Mouse (Mus musculus): Measurements from ENCODE around the gene Tex14. TPM values are rescaled to one million over a fixed set of nuclear protein-coding genes. Genes with fewer than 3 reads are reported as not detected.
"Not testable (repeated sequence)": the region's sequence is repeated elsewhere in the genome, so short reads cannot be mapped to it uniquely, and the experiment has no call there.

Gene Tex14
- total and polyA plus RNA-seq, 2 experiments from 2014 or later: 0.23 to 0.81 TPM

GRCm38 (mm10) chr11:87367865-87368580 lies 36.8 kb upstream of the Tex14 start:
- WGBS: 55% methylated on average over 9 of the region's 9 CpGs

GRCm38 (mm10) chr11:87384551-87384950 lies 20.3 kb upstream of the Tex14 start:
- Histone ChIP-seq H3K27me3 (ENCODE audit: insufficient read depth, low read length) (no peaks in the 10 kb centered on the region), H3K4me1 (ENCODE audit: insufficient read depth) (no peaks in the 10 kb centered on the region), H3K9me3 (ENCODE audit: low read length) (no peaks in the 10 kb centered on the region), H3K4me3 (ENCODE audit: low read depth, low read length) (no peak overlapping the region), H3K27ac (ENCODE audit: low read depth, low read length) (no peak overlapping the region), H3K4me2 (ENCODE audit: low read depth) (no peak overlapping the region), H3K9ac (no peak overlapping the region), H3K36me3 (ENCODE audit: insufficient read depth) (no peaks in the 10 kb centered on the region)
- ATAC-seq (no peak), DNase-seq (no peak)
- WGBS: 95% methylated on average over 4 of the region's 4 CpGs
- no peak for TF ChIP-seq CTCF (IDR thresholded peaks at IDR 0.05; ENCODE audit: low read depth)

More at GRCm38 (mm10) chr11:87367865-87368580, 36.8 kb upstream of the Tex14 start:
- ATAC-seq (no peak), DNase-seq (peak; percentile 21)
- TF ChIP-seq CTCF (IDR thresholded peaks at IDR 0.05; ENCODE audit: low read depth): no peak
- H3K4me1 ChIP-seq (ENCODE audit: insufficient read depth): no peaks in the 10 kb centered on the region
- no peak overlapping the region for H3K4me3 ChIP-seq (ENCODE audit: low read depth, low read length)
- no peak overlapping the region for H3K27ac ChIP-seq (ENCODE audit: low read depth, low read length)
- H3K4me2 ChIP-seq (ENCODE audit: low read depth): no peak overlapping the region
- H3K27me3 ChIP-seq (ENCODE audit: insufficient read depth, low read length): no peaks in the 10 kb centered on the region
- no peaks in the 10 kb centered on the region for H3K36me3 ChIP-seq (ENCODE audit: insufficient read depth)
- no peaks in the 10 kb centered on the region for H3K9me3 ChIP-seq (ENCODE audit: low read length)
- no peak overlapping the region for H3K9ac ChIP-seq

GRCm38 (mm10) chr11:87385676-87386075 lies 19.2 kb upstream of the Tex14 start:
- ATAC-seq (no peak), DNase-seq (no peak)
- H3K4me3 ChIP-seq (ENCODE audit: low read depth, low read length): no peak overlapping the region
- TF ChIP-seq CTCF (IDR thresholded peaks at IDR 0.05; ENCODE audit: low read depth): no peak
- no peaks in the 10 kb centered on the region for H3K27me3 ChIP-seq (ENCODE audit: insufficient read depth, low read length)
- H3K9ac ChIP-seq: no peak overlapping the region
- no peaks in the 10 kb centered on the region for H3K36me3 ChIP-seq (ENCODE audit: insufficient read depth)
- H3K27ac ChIP-seq (ENCODE audit: low read depth, low read length): no peak overlapping the region
- no peak overlapping the region for H3K4me2 ChIP-seq (ENCODE audit: low read depth)
- H3K9me3 ChIP-seq (ENCODE audit: low read length): no peaks in the 10 kb centered on the region
- 87% methylated on average over 1 of the region's 1 CpGs for WGBS
- H3K4me1 ChIP-seq (ENCODE audit: insufficient read depth): no peaks in the 10 kb centered on the region

GRCm38 (mm10) chr11:87393855-87394254 lies 11.0 kb upstream of the Tex14 start:
- Histone ChIP-seq H3K4me3 (ENCODE audit: low read depth, low read length) (no peak overlapping the region), H3K4me2 (ENCODE audit: low read depth) (no peak overlapping the region), H3K4me1 (ENCODE audit: insufficient read depth) (no peaks in the 10 kb centered on the region), H3K36me3 (ENCODE audit: insufficient read depth) (no peaks in the 10 kb centered on the region), H3K9me3 (ENCODE audit: low read length) (no peaks in the 10 kb centered on the region), H3K27ac (ENCODE audit: low read depth, low read length) (no peak overlapping the region), H3K9ac (no peak overlapping the region), H3K27me3 (ENCODE audit: insufficient read depth, low read length) (no peaks in the 10 kb centered on the region)
- peak; percentile 87 for TF ChIP-seq CTCF (IDR thresholded peaks at IDR 0.05; ENCODE audit: low read depth)
- ATAC-seq (peak; percentile 62; the same call in 1 of the 2 replicates), DNase-seq (peak; percentile 79)
- WGBS: 6% methylated on average over 1 of the region's 1 CpGs

- DNase-seq (no peak), ATAC-seq (no peak)
- no peak overlapping the region for H3K9ac ChIP-seq
- no peaks in the 10 kb centered on the region for H3K9me3 ChIP-seq (ENCODE audit: low read length)
- peak; percentile 40 for TF ChIP-seq CTCF (IDR thresholded peaks at IDR 0.05; ENCODE audit: low read depth)
- H3K27ac ChIP-seq (ENCODE audit: low read depth, low read length): no peak overlapping the region
- H3K4me2 ChIP-seq (ENCODE audit: low read depth): no peak overlapping the region
- H3K4me1 ChIP-seq (ENCODE audit: insufficient read depth): no peaks in the 10 kb centered on the region
- H3K27me3 ChIP-seq (ENCODE audit: insufficient read depth, low read length): no peaks in the 10 kb centered on the region
- H3K36me3 ChIP-seq (ENCODE audit: insufficient read depth): no peaks in the 10 kb centered on the region
- WGBS: 93% methylated on average over 2 of the region's 2 CpGs
- no peak overlapping the region for H3K4me3 ChIP-seq (ENCODE audit: low read depth, low read length)
Observed at GRCm38 (mm10) chr11:87398402-87398801, 6.5 kb upstream of the Tex14 start.

GRCm38 (mm10) chr11:87404111-87404853 lies 583 bp upstream of the Tex14 start:
- peak; percentile 32; the same call in 1 of the 2 replicates for TF ChIP-seq CTCF (IDR thresholded peaks at IDR 0.05; ENCODE audit: low read depth)
- Histone ChIP-seq H3K4me3 (ENCODE audit: low read depth, low read length) (peak overlapping the region; percentile 60), H3K4me2 (ENCODE audit: low read depth) (peak overlapping the region; percentile 63), H3K4me1 (ENCODE audit: insufficient read depth) (peaks cover 5% of the 10 kb centered on the region; the same call in 1 of the 2 replicates), H3K9me3 (ENCODE audit: low read length) (no peaks in the 10 kb centered on the region), H3K27ac (ENCODE audit: low read depth, low read length) (peak overlapping the region; percentile 90), H3K27me3 (ENCODE audit: insufficient read depth, low read length) (no peaks in the 10 kb centered on the region), H3K36me3 (ENCODE audit: insufficient read depth) (no peaks in the 10 kb centered on the region), H3K9ac (peak overlapping the region; percentile 71)
- ATAC-seq: peak; percentile 98
- 2% methylated on average over 58 of the region's 58 CpGs for WGBS
- peak; percentile 99 for DNase-seq

- H3K4me2 ChIP-seq (ENCODE audit: low read depth); H3K36me3 ChIP-seq (ENCODE audit: insufficient read depth); H3K27me3 ChIP-seq (ENCODE audit: insufficient read depth, low read length); H3K4me3 ChIP-seq (ENCODE audit: low read depth, low read length); H3K4me1 ChIP-seq (ENCODE audit: insufficient read depth); ATAC-seq; H3K9me3 ChIP-seq (ENCODE audit: low read length); H3K9ac ChIP-seq; H3K27ac ChIP-seq (ENCODE audit: low read depth, low read length): not testable (repeated sequence)
- peak; percentile 55 for TF ChIP-seq CTCF (IDR thresholded peaks at IDR 0.05; ENCODE audit: low read depth)
- peak; percentile 25 for DNase-seq
- WGBS: 67% methylated on average over 3 of the region's 3 CpGs
Observed at GRCm38 (mm10) chr11:87413412-87413811, 8.5 kb downstream of the Tex14 start.
